Mouse (Mus musculus) heart, adult 10 weeks (tissue): ENCODE measurements around the gene Olfr209. TPM values are rescaled to one million over a fixed set of nuclear protein-coding genes. Genes with fewer than 3 reads are reported as not detected.

ENCODE experiments used
- polyA plus RNA-seq: library from polyadenylated mRNA; stranded (reverse); fragments of 350-450 nt; fragmentation: Illumina TruSeq; extraction: RNeasy Lipid Tissue Mini Kit (QIAGEN cat#74804); gene quantifications from one replicate; pipeline ENCODE4 v1.2.3, GENCODE M21; 2014; ENCODE audit warnings: low read depth, low replicate concordance

The Olfr209 gene
- not detected for polyA plus RNA-seq

DNA sequence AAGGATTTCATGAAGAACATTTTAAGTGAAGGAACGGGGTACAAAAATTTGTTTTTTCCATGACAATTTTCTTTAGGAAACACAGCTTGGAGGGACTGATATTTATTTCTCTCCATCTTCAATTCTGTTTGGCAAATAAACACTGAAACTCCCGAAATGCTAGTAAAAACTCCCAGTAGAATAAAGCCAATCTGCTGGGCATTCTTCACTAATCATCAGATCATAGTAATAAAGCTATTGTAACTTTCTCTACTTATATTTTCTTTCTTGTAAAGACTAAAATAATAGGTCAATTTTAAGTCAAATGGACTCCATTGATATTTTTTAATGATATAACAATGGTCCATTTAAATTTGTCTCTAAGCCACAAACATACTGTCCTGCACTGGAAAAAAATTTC is at the start of gene Olfr209:
Gene Olfr209 (minus strand): TSS at position 101 of the 400 bp plus-strand sequence.

DNA sequence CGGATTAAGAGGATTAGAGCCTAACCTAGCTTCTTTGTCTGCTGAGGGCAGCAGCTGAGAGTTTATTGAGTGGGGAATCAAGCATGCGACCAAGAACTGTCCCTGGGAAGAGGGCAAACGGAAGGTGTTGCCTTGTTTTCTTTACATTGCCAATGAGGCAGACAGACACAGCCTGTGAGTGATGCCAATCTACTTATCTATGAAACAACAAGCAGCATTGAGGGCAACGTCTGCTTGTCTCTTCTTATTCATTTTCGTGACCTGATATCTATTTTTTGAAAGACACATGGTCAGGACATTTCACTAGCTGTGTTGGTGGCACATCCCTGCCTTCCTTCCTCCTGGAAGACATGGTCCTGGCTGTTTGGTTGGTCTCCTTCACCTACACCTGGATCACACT is 43.2 kb upstream of the Olfr209 start, which contains the start of gene Gabrr3:
Gene Gabrr3 (plus strand): TSS at position 301 of the 400 bp plus-strand sequence.

DNA sequence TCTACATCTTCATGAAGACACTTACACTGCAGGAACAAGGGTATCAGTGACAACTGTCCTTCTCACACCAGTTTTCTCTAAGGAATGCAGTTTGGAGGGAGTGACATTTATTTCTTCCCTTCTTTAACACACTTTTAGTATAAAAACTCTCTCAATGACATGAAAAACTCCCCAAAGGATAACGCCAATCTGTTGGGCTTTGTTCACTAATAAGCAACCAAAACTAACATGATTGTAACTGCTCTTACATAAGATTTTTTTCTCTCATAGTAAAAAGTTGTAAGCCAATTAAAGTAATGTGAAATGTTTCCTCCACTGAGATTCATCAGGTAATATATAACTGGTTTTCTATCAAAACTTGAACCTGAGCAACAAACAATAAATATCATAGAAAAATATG is 14.6 kb downstream of the Olfr209 start, which contains the start of gene Olfr206:
Gene Olfr206 (minus strand): TSS at position 101 of the 400 bp plus-strand sequence.

DNA sequence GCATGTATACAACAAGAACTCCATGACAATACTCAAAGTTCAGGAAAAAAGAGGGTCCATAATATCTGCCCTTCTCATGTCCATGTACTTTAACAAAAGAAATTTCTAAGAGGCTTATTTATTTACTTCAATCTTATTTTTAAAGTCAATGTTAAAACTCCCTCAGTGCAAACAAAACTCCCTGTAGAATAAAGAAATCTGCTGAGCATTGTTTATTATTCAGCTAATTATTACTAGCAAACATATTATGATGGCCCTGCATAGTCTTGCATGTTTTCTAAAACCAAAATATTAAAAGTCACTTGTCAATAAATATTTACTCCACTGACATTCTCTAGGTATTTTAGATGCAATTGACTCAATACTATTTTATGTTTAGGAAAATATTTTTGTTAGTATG is 32.8 kb downstream of the Olfr209 start, which contains the start of gene Olfr205:
Gene Olfr205 (minus strand): TSS at position 101 of the 400 bp plus-strand sequence.

DNA sequence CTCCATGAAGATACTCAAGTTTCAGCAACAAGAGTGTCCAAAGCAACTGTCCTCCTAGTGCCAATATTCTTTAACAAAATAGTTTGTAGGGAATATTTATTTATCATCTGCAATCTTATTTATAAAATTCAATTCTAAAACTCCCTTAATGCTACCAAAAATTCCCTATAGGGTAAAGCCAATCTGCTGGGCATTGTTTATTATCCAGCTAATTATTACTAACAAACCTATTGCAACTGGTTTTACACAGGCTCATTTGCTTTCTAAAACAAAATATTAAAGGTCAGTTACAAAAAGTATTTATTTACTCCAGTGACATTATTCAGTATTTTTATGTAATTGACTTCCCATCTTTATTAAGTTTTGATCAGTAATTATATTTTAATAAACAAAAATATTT is 45.6 kb downstream of the Olfr209 start, which contains the start of gene Olfr204:
Gene Olfr204 (minus strand): TSS at position 101 of the 400 bp plus-strand sequence.

Other genes starting within 250 kb of the Olfr209 start
- gene Olfr194, start 242.9 kb downstream of the Olfr209 start, polyA plus RNA-seq, result not detected
- not detected for gene Olfr195, start 216.9 kb downstream of the Olfr209 start, polyA plus RNA-seq
- gene Olfr196, start 193.5 kb downstream of the Olfr209 start, polyA plus RNA-seq, result not detected
- gene Olfr198, start 160.5 kb downstream of the Olfr209 start, polyA plus RNA-seq, result not detected
- not detected for gene Olfr199, start 144.2 kb downstream of the Olfr209 start, polyA plus RNA-seq
- gene Olfr201, start 91.4 kb downstream of the Olfr209 start, polyA plus RNA-seq, result not detected
- not detected for gene Olfr202, start 77.2 kb downstream of the Olfr209 start, polyA plus RNA-seq
- not detected for gene Olfr203, start 65.1 kb downstream of the Olfr209 start, polyA plus RNA-seq
- gene Olfr204, start 45.7 kb downstream of the Olfr209 start, polyA plus RNA-seq, result not detected
- gene Olfr205, start 32.9 kb downstream of the Olfr209 start, polyA plus RNA-seq, result not detected
- not detected for gene Olfr206, start 14.7 kb downstream of the Olfr209 start, polyA plus RNA-seq
- gene Gabrr3, start 43.3 kb upstream of the Olfr209 start, polyA plus RNA-seq, result not detected
- gene Riox2, start 107.8 kb upstream of the Olfr209 start, polyA plus RNA-seq, result 25.6 TPM
- 33.9 TPM for gene Crybg3, start 237.0 kb upstream of the Olfr209 start, polyA plus RNA-seq